Mouse (Mus musculus) kidney, adult 11 months (tissue): ENCODE measurements around the gene Slfn2.
"Not testable (repeated sequence)": the region's sequence is repeated elsewhere in the genome, so short reads cannot be mapped to it uniquely, and the experiment has no call there.

ENCODE experiments used
- DNase-seq: peaks from one replicate; pipeline ENCODE4 v3.0.0; 2022

Gene Slfn2

DNA sequence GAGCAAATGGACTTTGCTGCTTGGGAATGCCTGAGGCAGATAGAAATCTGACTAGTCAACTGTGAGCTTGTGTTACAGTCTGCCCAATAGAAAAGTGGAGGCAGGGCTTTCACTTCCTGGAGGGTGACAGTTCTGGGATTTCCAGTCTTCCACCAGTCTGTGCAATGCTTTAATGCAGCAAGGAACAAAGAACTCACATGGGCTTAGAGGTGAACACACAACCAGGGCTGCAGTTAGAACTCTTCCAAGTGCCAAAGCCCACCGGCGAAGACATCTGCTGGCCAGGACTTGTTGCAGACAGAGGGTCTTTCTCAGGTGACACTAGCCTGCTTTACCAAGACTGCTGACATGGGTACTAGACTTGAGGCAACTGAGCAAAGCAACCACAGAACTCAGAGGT lies at the start of gene Slfn2:
Gene Slfn2 (plus strand): TSS at position 167 of the 400 bp plus-strand sequence.
- DNase-seq = no peak

DNA sequence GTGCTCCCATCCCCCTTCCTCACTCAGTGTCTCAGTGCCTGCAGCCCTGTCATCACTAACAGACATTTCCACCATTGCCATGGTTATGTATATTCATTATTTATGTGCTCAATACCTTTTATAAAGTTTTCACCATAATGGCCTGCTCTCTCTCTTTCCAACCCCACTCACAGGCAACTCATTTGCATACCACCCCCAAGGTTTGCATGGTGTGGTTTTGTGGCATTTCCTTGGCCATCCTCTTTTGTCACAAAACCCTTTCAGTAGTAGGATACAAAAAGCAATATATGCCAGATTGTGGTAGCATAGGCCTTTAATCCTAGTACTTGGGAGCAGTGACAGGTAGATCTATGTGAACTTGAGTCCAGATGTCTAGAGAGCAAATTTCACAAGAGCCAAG lies 48.8 kb upstream of the Slfn2 start:
- no peak for DNase-seq

DNA sequence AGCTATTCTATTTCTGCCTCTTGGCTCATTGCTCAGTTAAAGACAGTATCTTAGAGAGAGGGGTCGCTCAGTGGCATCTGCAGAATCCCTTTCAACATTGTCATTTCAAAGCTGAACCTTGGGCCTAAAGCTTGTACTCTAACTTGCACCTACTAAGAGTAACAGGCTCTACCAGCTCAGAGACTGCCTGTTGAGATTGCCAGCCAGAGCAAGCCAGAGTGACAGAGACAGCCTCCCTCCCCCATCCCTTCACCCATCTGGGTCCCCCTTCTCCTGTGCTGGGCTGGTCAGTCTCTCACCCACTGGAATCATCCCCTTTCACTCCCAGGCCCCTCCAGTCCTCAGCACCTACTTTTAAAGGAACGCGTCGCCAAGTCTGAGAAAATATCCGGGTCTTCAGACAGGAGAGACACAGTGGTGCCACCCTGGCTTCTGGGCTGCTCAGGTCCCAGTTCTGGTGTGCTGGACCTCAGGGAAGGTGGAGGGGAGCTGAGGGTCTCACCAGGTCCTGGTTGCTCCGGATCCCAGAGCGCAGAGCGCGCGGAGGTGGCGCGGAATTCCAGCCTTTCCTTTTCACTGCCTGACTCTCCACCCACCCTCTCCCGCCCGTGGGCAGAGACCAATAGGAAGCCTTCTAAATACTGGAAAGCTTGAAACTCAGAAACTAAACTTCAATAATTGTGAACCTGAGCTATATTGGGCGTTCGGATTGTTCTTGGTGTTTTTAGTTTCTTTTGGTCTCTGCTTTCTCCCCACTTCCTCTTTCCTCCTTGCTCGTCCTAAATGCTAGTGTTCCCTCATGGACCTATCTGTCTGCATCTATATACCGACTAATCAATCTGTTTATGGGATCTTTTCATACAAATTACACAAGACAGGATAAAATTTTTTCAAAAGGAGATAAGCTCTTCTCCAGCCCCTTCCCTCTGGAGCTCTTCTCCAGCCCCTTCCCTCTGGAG lies 45.1 kb upstream of the Slfn2 start:
- DNase-seq = not testable (repeated sequence)

DNA sequence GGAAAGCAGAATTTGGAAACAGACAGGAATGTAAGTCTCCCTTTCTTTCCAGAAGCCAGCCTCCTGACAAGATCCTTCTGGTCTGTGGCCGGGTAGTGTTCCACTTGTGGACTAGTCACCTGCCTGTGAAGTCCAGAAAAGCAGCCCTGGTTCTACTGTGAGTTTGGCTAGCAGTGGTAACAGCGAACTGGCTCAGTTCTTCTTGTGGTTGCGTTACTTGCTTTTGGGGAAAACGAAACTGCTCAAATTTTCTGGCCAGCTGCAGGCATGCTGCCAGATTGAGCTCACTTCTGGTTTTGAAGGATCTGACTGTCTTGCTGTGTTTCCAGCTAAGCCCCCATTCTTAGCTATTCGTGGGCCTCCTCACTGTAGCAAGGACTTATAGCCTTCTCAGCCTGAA lies 44.3 kb upstream of the Slfn2 start, which contains the start of gene Slfn8:
Gene Slfn8 (minus strand): TSS at position 190 of the 400 bp plus-strand sequence.
- no peak for DNase-seq

DNA sequence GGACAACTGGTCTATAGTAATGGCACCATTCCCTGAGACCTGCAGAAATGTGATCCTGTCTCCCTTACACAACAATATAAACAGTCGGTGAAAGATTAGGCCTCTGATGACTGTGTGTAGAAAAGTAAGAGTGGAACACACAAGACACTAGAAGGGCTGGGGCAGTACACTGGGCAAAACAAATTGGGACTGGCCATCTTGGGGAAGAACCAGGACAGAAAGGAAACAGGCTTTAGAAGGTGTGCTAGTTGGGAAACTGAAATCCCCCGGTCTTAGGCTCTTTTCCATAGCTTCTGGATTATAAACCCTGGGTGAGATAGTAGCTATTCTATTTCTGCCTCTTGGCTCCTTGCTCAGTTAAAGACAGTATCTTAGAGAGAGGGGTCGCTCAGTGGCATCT lies 26.2 kb upstream of the Slfn2 start:
- not testable (repeated sequence) for DNase-seq

DNA sequence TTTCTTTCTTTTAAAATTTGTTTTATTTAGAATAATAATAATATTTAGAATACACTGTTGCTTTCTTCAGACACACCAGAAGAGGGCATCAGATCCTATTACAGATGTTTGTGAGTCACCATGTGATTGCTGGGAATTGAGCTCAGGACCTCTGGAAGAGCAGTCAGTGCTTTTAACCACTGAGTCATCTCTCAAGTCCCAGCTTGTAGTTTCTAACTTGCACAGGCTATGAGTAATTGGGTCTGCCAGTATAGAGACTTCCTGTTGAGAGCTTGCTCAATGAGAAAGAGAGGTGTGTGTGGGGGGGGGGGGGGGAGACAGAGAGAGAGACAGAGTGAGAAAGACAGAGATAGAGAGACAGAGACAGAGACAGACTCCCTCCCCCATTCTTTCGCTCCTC lies 25.8 kb upstream of the Slfn2 start:
- no peak for DNase-seq

DNA sequence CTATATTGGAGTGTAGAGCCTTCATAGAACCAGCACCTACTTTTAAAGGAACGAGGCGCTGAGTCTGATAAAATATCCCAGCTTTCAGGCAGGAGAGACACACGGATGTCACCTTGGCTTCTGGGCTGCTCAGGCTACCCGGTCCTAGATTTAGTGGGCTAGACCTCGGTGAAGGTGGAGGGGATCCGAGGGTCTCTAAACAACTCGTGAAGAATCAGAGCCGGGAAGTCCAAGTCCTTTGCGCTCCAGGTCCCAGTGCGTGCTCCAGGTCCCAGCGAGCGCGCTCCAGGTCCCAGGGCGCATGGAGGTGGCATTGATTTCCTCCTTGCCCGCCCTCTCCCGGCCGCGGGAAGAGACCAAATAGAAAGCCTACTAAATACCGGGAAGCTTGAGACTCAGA lies 25.1 kb upstream of the Slfn2 start:
- no peak for DNase-seq

DNA sequence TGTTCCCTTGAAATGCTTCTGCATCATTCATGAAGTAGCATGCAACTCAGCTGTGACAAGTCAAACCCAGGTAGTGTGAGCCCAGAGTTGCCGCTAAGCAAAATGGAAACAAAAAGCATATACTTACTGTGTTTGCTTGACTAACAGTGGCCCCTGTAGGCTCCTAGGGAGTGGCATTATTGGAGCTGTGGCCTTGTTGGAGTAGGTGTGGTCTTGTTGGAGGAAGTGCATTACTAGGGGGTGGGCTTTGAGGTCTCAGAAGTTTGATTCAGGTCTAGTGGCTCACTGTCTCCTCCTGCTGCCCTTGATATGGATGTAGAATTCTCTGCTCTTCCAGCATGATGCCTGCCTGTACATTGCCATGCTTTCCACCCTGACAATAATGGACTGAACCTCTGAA lies 24.6 kb upstream of the Slfn2 start:
- DNase-seq = no peak

DNA sequence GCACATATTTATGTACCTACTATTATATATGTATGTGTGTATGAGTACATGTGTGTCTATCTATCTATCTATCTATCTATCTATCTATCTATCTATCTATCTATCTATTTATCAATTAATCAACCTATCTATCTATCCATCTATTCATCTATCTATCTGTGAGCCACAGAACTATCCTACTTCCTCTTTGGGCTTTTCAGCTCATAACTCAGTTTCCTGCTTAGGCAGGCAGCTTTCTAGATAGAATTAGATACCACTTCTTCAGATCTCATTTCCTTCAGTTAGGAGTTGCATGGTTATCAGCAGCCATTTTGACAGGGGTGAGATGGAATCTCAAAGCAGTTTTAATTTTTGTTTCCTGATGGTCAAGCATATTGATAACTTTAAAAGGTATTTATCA lies 23.9 kb upstream of the Slfn2 start:
- DNase-seq = no peak

DNA sequence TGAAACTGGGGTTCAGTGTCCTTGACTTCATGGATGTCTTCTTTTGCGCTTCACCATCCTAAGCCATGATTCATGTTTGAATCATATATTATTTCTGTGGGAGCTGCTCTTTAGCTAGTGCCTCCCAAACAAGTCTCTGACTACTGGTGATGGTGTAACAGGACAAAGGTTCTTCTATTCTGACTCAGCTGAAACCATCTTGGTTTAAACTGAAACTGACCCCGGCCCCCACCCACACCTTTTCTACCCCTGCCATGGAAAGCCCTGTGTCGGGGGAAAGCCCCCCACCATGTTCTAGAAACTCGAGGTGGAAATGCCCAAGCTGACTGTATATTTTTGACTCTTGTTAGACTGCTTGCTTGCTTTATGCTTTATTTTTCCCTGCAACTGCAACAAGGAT lies 21.0 kb upstream of the Slfn2 start:
- DNase-seq = no peak

DNA sequence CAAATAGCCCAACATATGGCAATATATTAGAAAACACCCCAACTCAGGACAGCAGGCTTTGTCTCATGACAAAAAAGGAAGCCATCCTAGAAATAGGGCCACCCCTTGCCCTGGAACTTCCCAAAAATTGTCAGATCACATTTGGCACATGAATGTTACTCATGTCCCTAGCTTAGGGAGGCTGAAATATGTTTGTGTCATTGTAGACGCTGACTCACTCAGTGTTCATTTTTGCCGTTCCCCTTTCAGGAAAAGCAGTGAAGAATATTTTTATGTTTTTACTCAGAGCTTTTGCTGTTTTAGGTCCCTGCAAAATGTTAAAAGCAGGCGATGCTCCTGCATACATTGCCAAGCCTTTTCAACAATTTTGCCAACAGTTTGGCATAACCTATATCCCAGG lies 19.3 kb upstream of the Slfn2 start:
- no peak for DNase-seq

DNA sequence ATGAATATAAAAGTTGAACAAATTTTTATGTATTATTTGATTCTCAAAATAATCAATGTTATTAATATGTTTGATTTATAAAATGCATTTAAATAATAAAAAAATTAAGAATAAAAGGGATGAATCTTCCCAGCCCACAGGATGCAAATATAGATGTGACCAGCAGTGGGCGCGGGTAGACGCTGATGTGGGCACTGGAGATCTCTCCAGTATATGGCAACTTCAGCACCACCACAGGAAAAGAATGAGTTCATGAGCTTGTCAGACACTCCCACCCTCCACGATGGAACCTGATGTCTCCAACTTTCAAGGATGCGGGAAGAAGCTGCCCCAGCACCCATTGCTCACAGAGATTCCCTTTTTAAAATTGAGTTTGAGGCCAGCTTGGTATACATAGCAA lies 7.0 kb upstream of the Slfn2 start:
- no peak for DNase-seq

DNA sequence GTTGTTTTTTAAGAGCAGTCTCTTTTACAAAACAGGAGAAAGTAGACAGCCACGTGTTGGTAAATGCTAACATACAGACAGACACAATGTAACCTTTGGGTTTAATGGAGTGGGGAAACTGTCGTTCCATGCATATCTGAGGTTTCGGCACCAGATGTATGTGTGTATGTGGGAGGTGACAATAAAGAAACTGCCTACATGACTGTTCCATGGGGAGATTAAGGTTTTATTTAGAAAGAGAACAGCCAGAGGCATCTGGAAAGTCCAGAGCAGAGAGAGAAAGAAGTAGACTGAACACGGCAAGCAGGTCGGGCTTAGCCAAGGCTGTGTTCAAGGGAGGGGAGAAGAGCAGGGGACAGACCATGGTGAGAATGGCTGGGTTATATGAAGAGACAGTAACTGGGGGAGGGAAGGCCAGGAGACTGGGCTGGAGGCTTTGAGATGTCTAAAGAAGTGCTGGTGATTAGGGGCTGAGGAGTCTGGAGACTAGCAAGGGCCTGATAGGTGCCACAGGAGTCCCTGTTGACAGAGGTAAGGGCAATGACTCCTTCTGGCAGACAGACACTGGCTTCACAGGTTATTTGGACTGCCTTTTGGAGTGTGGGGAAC lies 4.4 kb upstream of the Slfn2 start:
- no peak for DNase-seq

DNA sequence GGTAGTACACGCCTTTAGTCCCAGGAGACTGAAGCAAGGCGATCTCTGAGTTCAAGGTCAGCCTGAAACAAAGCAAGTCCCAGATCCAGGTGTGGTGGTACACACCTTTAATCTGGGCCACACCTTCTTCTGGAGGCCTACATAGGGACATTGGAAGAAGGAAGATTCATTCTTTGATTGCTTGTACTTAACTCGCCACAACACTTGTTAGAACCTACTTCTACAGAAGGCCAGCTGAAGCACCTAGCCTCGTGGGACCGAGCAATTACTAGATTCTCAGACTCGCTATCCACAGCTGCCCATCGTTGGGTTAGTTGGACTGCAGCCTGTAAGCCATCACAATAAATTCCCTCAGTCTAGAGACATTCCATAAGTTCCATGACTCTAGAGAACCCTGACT lies 3.1 kb upstream of the Slfn2 start:
- no peak for DNase-seq

DNA sequence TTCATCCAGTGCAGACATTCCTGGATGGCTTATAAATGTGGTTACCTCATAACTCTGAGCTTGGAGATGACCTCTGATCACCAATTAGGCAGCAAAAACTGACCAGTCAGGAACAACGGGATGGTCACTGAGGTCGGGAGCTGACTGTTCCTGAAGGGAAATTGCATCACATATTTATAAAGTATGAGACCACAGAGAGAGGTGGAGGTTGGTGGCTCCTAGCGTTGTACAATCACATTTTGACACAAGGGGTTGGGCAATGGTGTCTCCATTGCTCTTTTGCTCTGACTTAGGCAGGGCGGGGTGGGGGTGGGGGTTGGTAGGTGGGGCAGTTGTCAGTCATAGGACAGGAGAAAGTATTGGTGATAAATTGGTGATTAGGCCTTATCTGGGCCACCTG lies 1.8 kb upstream of the Slfn2 start:
- DNase-seq = no peak

DNA sequence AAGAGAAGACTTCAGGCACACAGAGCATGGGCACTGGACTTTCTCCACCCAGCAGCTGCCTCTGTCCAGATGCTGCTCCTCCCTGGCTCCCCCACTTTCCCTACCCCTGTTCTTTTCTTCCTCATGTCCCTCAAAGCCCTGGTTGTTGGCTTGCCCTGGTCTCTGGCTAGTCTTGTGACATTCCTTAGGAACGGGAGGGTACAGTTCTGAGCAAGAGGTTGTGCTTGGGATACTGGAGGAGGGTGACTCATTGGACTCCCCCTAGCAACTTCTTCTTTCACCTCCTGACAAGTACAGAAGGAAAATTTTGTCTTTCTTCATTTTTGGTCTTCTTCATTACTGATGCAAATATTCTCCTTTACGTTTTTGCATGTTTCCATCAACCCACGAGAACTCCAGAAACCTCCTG lies 967 bp upstream of the Slfn2 start:
- no peak for DNase-seq

DNA sequence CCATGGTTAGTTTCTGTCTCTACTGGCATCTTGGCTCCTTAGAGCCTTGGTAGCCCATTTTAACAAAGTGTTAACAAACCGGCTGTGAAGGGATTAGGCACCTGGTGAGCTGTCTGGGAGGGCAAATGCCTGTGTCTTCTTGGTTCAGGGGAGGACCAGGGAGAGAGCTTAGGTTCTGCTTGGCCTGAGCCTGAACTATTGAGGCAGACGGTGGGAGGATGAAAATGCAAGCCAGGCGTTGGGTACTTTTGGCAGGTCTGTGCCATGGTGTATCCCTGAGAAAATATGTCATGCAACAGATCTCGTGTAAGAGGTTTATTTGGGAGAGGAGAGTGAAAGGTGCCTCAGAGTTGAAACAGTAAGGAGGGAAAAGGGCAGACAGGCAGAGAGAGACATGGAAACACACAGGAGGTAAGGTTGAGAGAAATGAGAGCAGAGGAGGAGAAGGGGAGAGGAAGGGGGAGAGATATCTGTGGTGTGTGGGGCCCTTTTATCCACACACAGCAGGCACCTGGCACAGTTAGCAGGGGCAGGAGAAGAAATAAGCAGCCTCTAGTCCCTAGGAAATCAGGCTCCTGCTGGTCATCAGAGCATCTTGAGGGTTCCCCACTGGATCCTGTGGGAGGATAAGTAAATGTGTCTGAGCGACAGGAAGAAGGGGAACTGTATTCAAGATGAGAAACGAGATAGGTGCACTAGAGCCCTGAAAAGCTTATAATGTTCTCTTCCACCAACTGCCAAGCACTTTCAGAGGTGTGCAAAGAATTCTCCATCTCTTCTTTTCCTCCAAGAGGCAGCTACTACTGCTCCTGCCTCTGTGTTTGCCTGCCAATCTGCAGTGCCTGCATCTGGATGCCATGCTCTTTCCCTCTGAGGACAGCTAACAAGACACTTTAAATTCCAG lies 781 bp downstream of the Slfn2 start:
- no peak for DNase-seq

DNA sequence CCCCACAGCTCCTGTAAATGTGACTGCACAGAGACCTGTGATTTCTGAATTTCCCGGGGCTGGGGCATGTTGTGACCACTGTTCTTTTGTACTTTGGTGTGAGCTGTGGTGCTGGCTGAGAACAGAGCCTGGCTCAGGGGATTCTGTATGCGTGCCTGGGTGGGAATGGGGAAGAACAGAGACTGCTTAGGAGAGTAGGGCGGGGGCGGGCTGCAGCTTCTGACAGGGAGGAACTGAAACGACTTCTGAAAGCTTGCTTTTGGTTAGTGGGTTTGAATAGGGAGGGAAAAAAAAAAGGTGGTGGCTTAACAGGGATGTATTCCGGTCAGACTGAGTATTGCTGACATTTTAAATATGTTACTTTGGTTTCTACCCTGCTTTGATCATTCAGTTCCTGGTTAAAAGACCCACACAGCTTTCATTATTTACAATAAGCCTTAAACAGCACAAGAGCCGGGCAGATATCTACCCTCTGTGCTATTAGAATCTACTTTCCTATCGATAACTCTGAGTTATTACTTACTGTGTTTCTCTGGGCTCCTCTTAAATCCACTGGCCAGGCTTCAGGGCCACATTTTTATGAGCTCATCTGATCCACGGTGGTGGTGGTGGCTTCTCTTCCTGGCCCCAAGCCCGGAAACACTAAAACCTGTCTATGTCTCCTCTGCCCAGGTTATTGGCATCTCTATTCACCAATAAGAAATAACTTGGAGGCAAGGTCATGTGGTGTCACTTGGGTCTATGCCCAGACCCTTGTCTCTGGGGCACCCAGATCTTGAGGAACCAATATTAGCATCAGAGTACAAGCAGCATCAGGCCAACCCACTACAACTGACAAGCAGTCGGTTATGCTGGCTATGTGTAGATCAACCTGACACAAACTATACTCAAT lies 2.0 kb downstream of the Slfn2 start:
- peak; percentile 20 for DNase-seq

DNA sequence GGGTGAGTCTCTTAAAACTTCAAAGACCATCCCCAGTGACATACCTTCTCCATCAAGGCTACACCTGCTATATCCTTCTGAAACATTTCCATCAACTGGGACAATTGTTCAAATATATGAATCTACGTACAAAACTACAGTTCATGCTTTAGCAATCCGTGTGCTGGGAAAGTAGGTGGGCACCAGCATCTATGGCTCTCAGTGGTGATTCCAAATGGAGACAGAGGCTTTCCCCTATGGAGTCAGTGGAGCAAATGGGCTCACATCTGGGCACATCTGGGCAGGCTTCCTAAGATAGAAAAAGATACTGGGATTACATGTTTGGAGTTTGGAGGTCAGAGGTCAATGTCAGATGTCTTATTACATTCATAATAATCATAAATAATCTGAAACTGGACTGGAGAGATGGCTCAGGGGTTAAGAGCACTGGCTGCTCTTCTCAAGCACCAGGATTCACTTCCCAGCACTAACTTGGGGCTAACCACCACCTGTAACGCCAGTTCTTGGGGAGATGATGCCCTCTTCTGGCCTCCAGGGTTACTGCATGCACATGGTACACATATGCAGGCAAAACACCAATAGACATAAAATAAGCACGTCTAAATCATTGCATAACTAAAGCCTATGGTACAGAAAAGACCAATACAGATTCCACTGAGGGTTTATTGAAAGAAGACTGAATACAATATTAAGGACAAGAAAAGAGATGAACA lies 3.2 kb downstream of the Slfn2 start:
- no peak for DNase-seq

DNA sequence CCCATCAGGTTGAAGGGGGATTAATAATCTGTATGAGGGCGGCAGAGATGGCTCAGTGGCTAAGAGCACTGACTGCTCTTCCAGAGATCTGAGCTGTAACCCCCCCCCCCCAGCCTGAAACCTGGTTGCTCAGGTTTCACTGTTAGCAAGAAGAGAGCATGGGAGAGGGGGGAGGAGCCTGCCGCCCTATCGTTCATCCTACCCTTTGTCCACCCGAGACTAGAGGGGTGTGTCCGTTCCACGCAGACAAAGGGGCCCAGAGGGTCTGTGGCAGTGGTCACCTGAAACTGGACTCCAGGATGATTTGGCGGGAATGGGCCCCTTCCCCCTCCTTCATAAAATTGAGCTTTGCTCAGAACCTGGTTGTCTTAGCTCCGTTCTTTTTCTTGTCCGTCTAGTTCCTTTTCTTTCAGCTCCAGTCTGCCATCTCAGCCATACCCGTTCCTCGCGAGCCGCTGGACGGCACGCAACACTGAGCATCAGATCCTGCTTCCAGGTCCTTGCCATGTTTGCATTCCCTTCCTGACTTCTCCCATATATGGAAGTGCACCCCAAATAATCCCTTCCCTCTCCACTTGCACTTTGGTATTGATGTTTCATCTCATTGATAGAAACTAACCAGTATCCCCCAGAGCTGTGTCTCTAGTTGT lies 5.5 kb downstream of the Slfn2 start:
- no peak for DNase-seq
